Mouse (Mus musculus) B cell, adult 67 days (primary cell): ENCODE data around the gene Med17. TPM values are rescaled to one million over a fixed set of nuclear protein-coding genes. Genes with fewer than 3 reads are reported as not detected.

Experiments
- total RNA-seq, 2 experiments: library from RNA; stranded (reverse); gene quantifications; 4 replicates each; pipeline ENCODE4 v1.2.4; 2023

Med17 gene
- 10 to 100 TPM; 51.1 to 52.4 TPM for total RNA-seq

GRCm38 (mm10) chr9:15279649-15280490 lies at the start of gene Med17:
Med17 (minus strand) TSS chr9:15279931.

GRCm38 (mm10) chr9:15306398-15307119 lies 26.8 kb upstream of the Med17 start, which contains the start of gene 4931406C07Rik:
4931406C07Rik (minus strand) TSS chr9:15306448.

GRCm38 (mm10) chr9:15305503-15306397 lies 26.0 kb upstream of the Med17 start, which contains the start of gene Taf1d:
Taf1d (plus strand) TSS chr9:15306214.

GRCm38 (mm10) chr9:15239042-15239925 lies 40.4 kb downstream of the Med17 start, which contains the start of gene Vstm5:
Vstm5 (plus strand) TSS chr9:15239045.

Other genes starting within 250 kb of the Med17 start
- gene Panx1, start 234.5 kb downstream of the Med17 start, total RNA-seq = 10 to 100 TPM; 55.6 to 67.1 TPM
- gene Hephl1, start 167.8 kb downstream of the Med17 start, total RNA-seq = not detected
- not detected for gene Vstm5, start 40.9 kb downstream of the Med17 start, total RNA-seq
- gene Taf1d, start 26.3 kb upstream of the Med17 start, total RNA-seq = 100 to 1,000 TPM; 292 to 307 TPM
- 10 to 100 TPM in 1 of 2 experiments, 1 to 10 TPM in 1; 7.0 to 11.4 TPM for gene 4931406C07Rik, start 26.5 kb upstream of the Med17 start, total RNA-seq
- 10 to 100 TPM; 60.6 to 63.0 TPM for gene Cep295, start 77.9 kb upstream of the Med17 start, total RNA-seq
- 10 to 100 TPM; 10.8 to 12.4 TPM for gene Smco4, start 213.5 kb upstream of the Med17 start, total RNA-seq